Mouse (Mus musculus) lung, postnatal 0 days (tissue): ENCODE results near the gene Ralgapa2. TPM values are rescaled to one million over a fixed set of nuclear protein-coding genes. Genes with fewer than 3 reads are reported as not detected.

Experiments used
- ATAC-seq: fragments of 200-750 bp; cut with Nextera tagmentation; 2 replicates; pipeline ENCODE4 v1.8.0; 2017; ENCODE audit warnings: moderate library complexity
- DNase-seq: peaks from one replicate; pipeline ENCODE4 v3.0.0-alpha.2; 2016; ENCODE audit warnings: low spot score
- H3K27ac ChIP-seq: fragments of 300-500 bp; sonication (generic); 2 replicates; pipeline ENCODE4 v1.5.1; 2014; ENCODE audit warnings: antibody characterized with exemption, mild to moderate bottlenecking, low read length, mixed read lengths
- H3K27me3 ChIP-seq: fragments of 300-500 bp; sonication (generic); replicated peaks from 2 replicates; pipeline ENCODE4 v1.6.1; 2014; ENCODE audit warnings: low read length, mixed read lengths; ENCODE audit not compliant: insufficient read depth
- H3K36me3 ChIP-seq: fragments of 300-500 bp; sonication (generic); 2 replicates; pipeline ENCODE4 v1.6.1; 2014; ENCODE audit warnings: low read length, mixed read lengths; ENCODE audit not compliant: insufficient read depth
- H3K4me1 ChIP-seq: fragments of 300-500 bp; sonication (generic); 2 replicates; pipeline ENCODE4 v1.6.1; 2014; ENCODE audit warnings: antibody characterized with exemption, low read depth, low read length, mixed read lengths; ENCODE audit not compliant: insufficient read depth
- H3K4me2 ChIP-seq: fragments of 300-500 bp; sonication (generic); replicated peaks from 2 replicates; pipeline ENCODE4 v1.6.1; 2014; ENCODE audit warnings: low read depth, mild to moderate bottlenecking, low read length, moderate library complexity, mixed read lengths
- H3K4me3 ChIP-seq: fragments of 300-500 bp; sonication (generic); 2 replicates; pipeline ENCODE4 v1.5.1; 2014; ENCODE audit warnings: low read depth, low read length
- H3K9ac ChIP-seq: fragments of 300-500 bp; sonication (generic); replicated peaks from 2 replicates; pipeline ENCODE4 v1.6.1; 2014; ENCODE audit warnings: low read depth, mild to moderate bottlenecking
- H3K9me3 ChIP-seq: fragments of 300-500 bp; sonication (generic); 2 replicates; pipeline ENCODE4 v1.6.1; 2016; ENCODE audit warnings: low read length, mixed read lengths
- CTCF ChIP-seq: IDR thresholded peaks from 2 replicates; pipeline ENCODE4 v1.5.1; 2016; ENCODE audit warnings: antibody characterized with exemption, mild to moderate bottlenecking
- EP300 ChIP-seq: IDR thresholded peaks from 2 replicates; pipeline ENCODE4 v1.6.1; 2016; ENCODE audit warnings: antibody characterized with exemption, mild to moderate bottlenecking, control low read depth
- WGBS: fragments of 180-500 bp; shearing (Covaris S2); extraction: QIAGEN DNeasy Blood & Tissue Kit; methylation state at CpG from one replicate; pipeline ENCODE4 v1.1.7; 2014; 5-methylcytosine and 5-hydroxymethylcytosine counted together
- polyA plus RNA-seq: library from polyadenylated mRNA; unstranded; fragments of >200 nt; fragmentation: Nextera tagmentation; extraction: Ambion mirVana; gene quantifications from 2 replicates; pipeline ENCODE4 v1.2.1, GENCODE M21; 2015

Ralgapa2 gene
- polyA plus RNA-seq, 1 experiment from 2014 or later, result 9.1 TPM

GRCm38 (mm10) chr2:146457494-146457893 lies 54.6 kb downstream of the Ralgapa2 start:
- no peaks in the 10 kb centered on the region; the same call in 1 of the 2 replicates for H3K4me1 ChIP-seq
- TF ChIP-seq CTCF (no peak), EP300 (no peak)
- H3K9ac ChIP-seq, result no peak overlapping the region
- no peaks in the 10 kb centered on the region for H3K27me3 ChIP-seq
- H3K4me2 ChIP-seq, result no peak overlapping the region
- H3K36me3 ChIP-seq, result no peaks in the 10 kb centered on the region
- no peak for ATAC-seq
- DNase-seq, result no peak
- no peak overlapping the region for H3K4me3 ChIP-seq
- no peak overlapping the region for H3K27ac ChIP-seq
- no peaks in the 10 kb centered on the region for H3K9me3 ChIP-seq
- WGBS, result 59% methylated on average over 2 of the region's 2 CpGs

GRCm38 (mm10) chr2:146456612-146457011 lies 55.5 kb downstream of the Ralgapa2 start:
- Histone ChIP-seq H3K27me3 (no peaks in the 10 kb centered on the region), H3K4me2 (no peak overlapping the region), H3K9ac (no peak overlapping the region), H3K27ac (no peak overlapping the region), H3K4me3 (no peak overlapping the region), H3K4me1 (no peaks in the 10 kb centered on the region; the same call in 1 of the 2 replicates), H3K36me3 (no peaks in the 10 kb centered on the region), H3K9me3 (no peaks in the 10 kb centered on the region)
- WGBS, result 62% methylated on average over 7 of the region's 7 CpGs
- DNase-seq, result no peak
- no peak for ATAC-seq
- TF ChIP-seq EP300 (no peak), CTCF (no peak)

GRCm38 (mm10) chr2:146456062-146456461 lies 56.1 kb downstream of the Ralgapa2 start:
- 85% methylated on average over 4 of the region's 4 CpGs for WGBS
- Histone ChIP-seq H3K27ac (no peak overlapping the region), H3K4me2 (no peak overlapping the region), H3K36me3 (no peaks in the 10 kb centered on the region), H3K4me1 (no peaks in the 10 kb centered on the region; the same call in 1 of the 2 replicates), H3K9ac (no peak overlapping the region), H3K9me3 (no peaks in the 10 kb centered on the region), H3K4me3 (no peak overlapping the region), H3K27me3 (no peaks in the 10 kb centered on the region)
- no peak for ATAC-seq
- DNase-seq, result no peak
- no peak for TF ChIP-seq EP300
- TF ChIP-seq CTCF, result no peak

GRCm38 (mm10) chr2:146444009-146444408 lies 68.1 kb downstream of the Ralgapa2 start:
- Histone ChIP-seq H3K4me3 (no peak overlapping the region), H3K9ac (no peak overlapping the region), H3K9me3 (no peaks in the 10 kb centered on the region), H3K4me2 (no peak overlapping the region), H3K36me3 (0 out of 2 replicates have a peak, but pooled peaks cover 3% of the 10 kb centered on the region), H3K27me3 (no peaks in the 10 kb centered on the region), H3K27ac (no peak overlapping the region), H3K4me1 (no peaks in the 10 kb centered on the region)
- ATAC-seq (no peak), DNase-seq (no peak)
- WGBS, result 59% methylated on average over 3 of the region's 3 CpGs
- no peak for TF ChIP-seq EP300

GRCm38 (mm10) chr2:146443291-146443875 lies 68.8 kb downstream of the Ralgapa2 start:
- 0 out of 2 replicates have a peak, but pooled peaks cover 3% of the 10 kb centered on the region for H3K36me3 ChIP-seq
- H3K4me1 ChIP-seq, result no peaks in the 10 kb centered on the region
- H3K4me2 ChIP-seq, result no peak overlapping the region
- H3K27me3 ChIP-seq, result no peaks in the 10 kb centered on the region
- 76% methylated on average over 9 of the region's 9 CpGs for WGBS
- H3K9me3 ChIP-seq, result no peaks in the 10 kb centered on the region
- ATAC-seq, result peak; percentile 89
- no peak overlapping the region for H3K9ac ChIP-seq
- TF ChIP-seq CTCF (no peak), EP300 (peak; percentile 82)
- no peak overlapping the region for H3K27ac ChIP-seq
- H3K4me3 ChIP-seq, result no peak overlapping the region
- peak; percentile 58 for DNase-seq

- no peak overlapping the region for H3K4me2 ChIP-seq
- no peak overlapping the region for H3K9ac ChIP-seq
- no peaks in the 10 kb centered on the region for H3K9me3 ChIP-seq
- no peak for TF ChIP-seq EP300
- no peak overlapping the region for H3K4me3 ChIP-seq
- H3K27ac ChIP-seq, result no peak overlapping the region
- H3K36me3 ChIP-seq, result 0 out of 2 replicates have a peak, but pooled peaks cover 3% of the 10 kb centered on the region
- no peak for DNase-seq
- WGBS, result 65% methylated on average over 4 of the region's 4 CpGs
- no peaks in the 10 kb centered on the region for H3K4me1 ChIP-seq
- ATAC-seq, result no peak
- H3K27me3 ChIP-seq, result no peaks in the 10 kb centered on the region
Observed at GRCm38 (mm10) chr2:146441711-146442110, 70.4 kb downstream of the Ralgapa2 start.

GRCm38 (mm10) chr2:146428751-146429150 lies 83.4 kb downstream of the Ralgapa2 start:
- no peak for TF ChIP-seq EP300
- TF ChIP-seq CTCF, result no peak
- no peaks in the 10 kb centered on the region; the same call in 1 of the 2 replicates for H3K36me3 ChIP-seq
- H3K9ac ChIP-seq, result no peak overlapping the region
- ATAC-seq (no peak), DNase-seq (no peak)
- 82% methylated on average over 3 of the region's 3 CpGs for WGBS
- no peaks in the 10 kb centered on the region for H3K9me3 ChIP-seq
- no peak overlapping the region for H3K4me3 ChIP-seq
- H3K4me1 ChIP-seq, result no peaks in the 10 kb centered on the region
- H3K27ac ChIP-seq, result no peak overlapping the region
- H3K27me3 ChIP-seq, result no peaks in the 10 kb centered on the region
- no peak overlapping the region for H3K4me2 ChIP-seq
